Mouse (Mus musculus): Measurements from ENCODE around the gene Gm10447. TPM values are rescaled to one million over a fixed set of nuclear protein-coding genes. Genes with fewer than 3 reads are reported as not detected.

Gene Gm10447
- polyA plus RNA-seq, 1 experiment from 2014 or later, result not detected

GRCm38 (mm10) chr11:53493243-53493955 is 36.5 kb upstream of the Gm10447 start:
- 20% methylated on average over 3 of the region's 3 CpGs for WGBS
- Histone ChIP-seq H3K4me3 (ENCODE audit: low read length) (no peak overlapping the region), H3K27ac (ENCODE audit: low read depth, low read length) (no peak overlapping the region), H3K36me3 (ENCODE audit: control insufficient read depth, insufficient read depth, low read length) (no peaks in the 10 kb centered on the region), H3K27me3 (replicated peaks; ENCODE audit: control insufficient read depth, insufficient read depth, low read length) (peaks cover 7% of the 10 kb centered on the region; the same call in 1 of the 2 replicates), H3K4me1 (ENCODE audit: control insufficient read depth, insufficient read depth, low read depth, low read length) (peaks cover 4% of the 10 kb centered on the region; the same call in 1 of the 2 replicates), H3K4me2 (ENCODE audit: low read length) (no peak overlapping the region), H3K9me3 (ENCODE audit: control insufficient read depth, low read length) (no peaks in the 10 kb centered on the region), H3K9ac (ENCODE audit: low read depth, low read length) (no peak overlapping the region)
- peak; percentile 42; the same call in 1 of the 2 replicates for ATAC-seq

- H3K4me2 ChIP-seq (ENCODE audit: low read length), result no peak overlapping the region
- ATAC-seq, result peak; percentile 58
- H3K9me3 ChIP-seq (ENCODE audit: control insufficient read depth, low read length), result no peaks in the 10 kb centered on the region
- H3K4me1 ChIP-seq (ENCODE audit: control insufficient read depth, insufficient read depth, low read depth, low read length), result peaks cover 8% of the 10 kb centered on the region
- no peak overlapping the region for H3K4me3 ChIP-seq (ENCODE audit: low read length)
- H3K27ac ChIP-seq (ENCODE audit: low read depth, low read length), result no peak overlapping the region
- no peak overlapping the region for H3K9ac ChIP-seq (ENCODE audit: low read depth, low read length)
- no peaks in the 10 kb centered on the region for H3K36me3 ChIP-seq (ENCODE audit: control insufficient read depth, insufficient read depth, low read length)
- 4% methylated on average over 8 of the region's 8 CpGs for WGBS
- H3K27me3 ChIP-seq (replicated peaks; ENCODE audit: control insufficient read depth, insufficient read depth, low read length), result peaks cover 8% of the 10 kb centered on the region
These were observed 35.1 kb upstream of the Gm10447 start for GRCm38 (mm10) chr11:53491954-53492401.

- H3K9me3 ChIP-seq (ENCODE audit: control insufficient read depth, low read length), result no peaks in the 10 kb centered on the region
- H3K27me3 ChIP-seq (replicated peaks; ENCODE audit: control insufficient read depth, insufficient read depth, low read length), result peaks cover 14% of the 10 kb centered on the region
- no peak overlapping the region for H3K4me2 ChIP-seq (ENCODE audit: low read length)
- 61% methylated on average over 9 of the region's 9 CpGs for WGBS
- H3K4me3 ChIP-seq (ENCODE audit: low read length), result no peak overlapping the region
- H3K4me1 ChIP-seq (ENCODE audit: control insufficient read depth, insufficient read depth, low read depth, low read length), result peaks cover 8% of the 10 kb centered on the region
- H3K36me3 ChIP-seq (ENCODE audit: control insufficient read depth, insufficient read depth, low read length), result no peaks in the 10 kb centered on the region
- H3K9ac ChIP-seq (ENCODE audit: low read depth, low read length), result no peak overlapping the region
- ATAC-seq, result no peak
- no peak overlapping the region for H3K27ac ChIP-seq (ENCODE audit: low read depth, low read length)
These were observed 32.5 kb upstream of the Gm10447 start for GRCm38 (mm10) chr11:53489421-53489820.

GRCm38 (mm10) chr11:53489007-53489406 is 32.1 kb upstream of the Gm10447 start:
- H3K4me3 ChIP-seq (ENCODE audit: low read length), result no peak overlapping the region
- H3K9ac ChIP-seq (ENCODE audit: low read depth, low read length), result no peak overlapping the region
- H3K4me1 ChIP-seq (ENCODE audit: control insufficient read depth, insufficient read depth, low read depth, low read length), result peaks cover 8% of the 10 kb centered on the region
- H3K4me2 ChIP-seq (ENCODE audit: low read length), result no peak overlapping the region
- no peak for ATAC-seq
- H3K27me3 ChIP-seq (replicated peaks; ENCODE audit: control insufficient read depth, insufficient read depth, low read length), result peaks cover 14% of the 10 kb centered on the region
- no peak overlapping the region for H3K27ac ChIP-seq (ENCODE audit: low read depth, low read length)
- H3K36me3 ChIP-seq (ENCODE audit: control insufficient read depth, insufficient read depth, low read length), result no peaks in the 10 kb centered on the region
- no peaks in the 10 kb centered on the region for H3K9me3 ChIP-seq (ENCODE audit: control insufficient read depth, low read length)
- 94% methylated on average over 5 of the region's 5 CpGs for WGBS

GRCm38 (mm10) chr11:53486822-53487594 is 30.1 kb upstream of the Gm10447 start:
- Histone ChIP-seq H3K9me3 (ENCODE audit: control insufficient read depth, low read length) (no peaks in the 10 kb centered on the region), H3K27ac (ENCODE audit: low read depth, low read length) (no peak overlapping the region), H3K27me3 (replicated peaks; ENCODE audit: control insufficient read depth, insufficient read depth, low read length) (peaks cover 21% of the 10 kb centered on the region), H3K4me3 (ENCODE audit: low read length) (peak overlapping the region; percentile 31), H3K36me3 (ENCODE audit: control insufficient read depth, insufficient read depth, low read length) (no peaks in the 10 kb centered on the region), H3K4me2 (ENCODE audit: low read length) (peak overlapping the region; percentile 53), H3K4me1 (ENCODE audit: control insufficient read depth, insufficient read depth, low read depth, low read length) (peaks cover 7% of the 10 kb centered on the region), H3K9ac (ENCODE audit: low read depth, low read length) (0 out of 2 replicates have a peak overlapping the region, but pooled peaks have one; percentile 37)
- WGBS, result 18% methylated on average over 27 of the region's 27 CpGs
- 0 out of 2 replicates have a peak, but pooled peaks have one; percentile 42 for ATAC-seq

- H3K27me3 ChIP-seq (replicated peaks; ENCODE audit: control insufficient read depth, insufficient read depth, low read length), result peaks cover 26% of the 10 kb centered on the region
- H3K36me3 ChIP-seq (ENCODE audit: control insufficient read depth, insufficient read depth, low read length), result no peaks in the 10 kb centered on the region
- no peak overlapping the region for H3K4me3 ChIP-seq (ENCODE audit: low read length)
- 62% methylated on average over 3 of the region's 3 CpGs for WGBS
- peaks cover 4% of the 10 kb centered on the region; the same call in 1 of the 2 replicates for H3K4me1 ChIP-seq (ENCODE audit: control insufficient read depth, insufficient read depth, low read depth, low read length)
- no peak overlapping the region for H3K27ac ChIP-seq (ENCODE audit: low read depth, low read length)
- no peak overlapping the region for H3K4me2 ChIP-seq (ENCODE audit: low read length)
- no peak for ATAC-seq
- H3K9me3 ChIP-seq (ENCODE audit: control insufficient read depth, low read length), result no peaks in the 10 kb centered on the region
- no peak overlapping the region for H3K9ac ChIP-seq (ENCODE audit: low read depth, low read length)
These were observed 29.4 kb upstream of the Gm10447 start for GRCm38 (mm10) chr11:53486351-53486750.

GRCm38 (mm10) chr11:53485719-53486118 is 28.8 kb upstream of the Gm10447 start:
- Histone ChIP-seq H3K4me3 (ENCODE audit: low read length) (no peak overlapping the region), H3K4me1 (ENCODE audit: control insufficient read depth, insufficient read depth, low read depth, low read length) (peaks cover 4% of the 10 kb centered on the region; the same call in 1 of the 2 replicates), H3K36me3 (ENCODE audit: control insufficient read depth, insufficient read depth, low read length) (no peaks in the 10 kb centered on the region), H3K9ac (ENCODE audit: low read depth, low read length) (no peak overlapping the region), H3K27me3 (replicated peaks; ENCODE audit: control insufficient read depth, insufficient read depth, low read length) (peaks cover 31% of the 10 kb centered on the region), H3K4me2 (ENCODE audit: low read length) (no peak overlapping the region), H3K27ac (ENCODE audit: low read depth, low read length) (no peak overlapping the region), H3K9me3 (ENCODE audit: control insufficient read depth, low read length) (no peaks in the 10 kb centered on the region)
- ATAC-seq, result no peak
- WGBS, result 42% methylated on average over 3 of the region's 3 CpGs

GRCm38 (mm10) chr11:53483159-53483891 is 26.4 kb upstream of the Gm10447 start:
- ATAC-seq, result no peak
- no peak overlapping the region for H3K4me2 ChIP-seq (ENCODE audit: low read length)
- H3K9me3 ChIP-seq (ENCODE audit: control insufficient read depth, low read length), result no peaks in the 10 kb centered on the region
- H3K9ac ChIP-seq (ENCODE audit: low read depth, low read length), result no peak overlapping the region
- WGBS, result 80% methylated on average over 9 of the region's 9 CpGs
- H3K27ac ChIP-seq (ENCODE audit: low read depth, low read length), result no peak overlapping the region
- no peaks in the 10 kb centered on the region for H3K36me3 ChIP-seq (ENCODE audit: control insufficient read depth, insufficient read depth, low read length)
- H3K4me3 ChIP-seq (ENCODE audit: low read length), result no peak overlapping the region
- H3K27me3 ChIP-seq (replicated peaks; ENCODE audit: control insufficient read depth, insufficient read depth, low read length), result peaks cover 47% of the 10 kb centered on the region
- peaks cover 19% of the 10 kb centered on the region for H3K4me1 ChIP-seq (ENCODE audit: control insufficient read depth, insufficient read depth, low read depth, low read length)
